Mouse (Mus musculus): ENCODE data around the gene Tgm5.
A peak's percentile ranks its signal among the peaks of the same experiment; 100 is the strongest.
"Not testable (repeated sequence)": the region's sequence is repeated elsewhere in the genome, so short reads cannot be mapped to it uniquely, and the experiment has no call there.

The Tgm5 gene

DNA sequence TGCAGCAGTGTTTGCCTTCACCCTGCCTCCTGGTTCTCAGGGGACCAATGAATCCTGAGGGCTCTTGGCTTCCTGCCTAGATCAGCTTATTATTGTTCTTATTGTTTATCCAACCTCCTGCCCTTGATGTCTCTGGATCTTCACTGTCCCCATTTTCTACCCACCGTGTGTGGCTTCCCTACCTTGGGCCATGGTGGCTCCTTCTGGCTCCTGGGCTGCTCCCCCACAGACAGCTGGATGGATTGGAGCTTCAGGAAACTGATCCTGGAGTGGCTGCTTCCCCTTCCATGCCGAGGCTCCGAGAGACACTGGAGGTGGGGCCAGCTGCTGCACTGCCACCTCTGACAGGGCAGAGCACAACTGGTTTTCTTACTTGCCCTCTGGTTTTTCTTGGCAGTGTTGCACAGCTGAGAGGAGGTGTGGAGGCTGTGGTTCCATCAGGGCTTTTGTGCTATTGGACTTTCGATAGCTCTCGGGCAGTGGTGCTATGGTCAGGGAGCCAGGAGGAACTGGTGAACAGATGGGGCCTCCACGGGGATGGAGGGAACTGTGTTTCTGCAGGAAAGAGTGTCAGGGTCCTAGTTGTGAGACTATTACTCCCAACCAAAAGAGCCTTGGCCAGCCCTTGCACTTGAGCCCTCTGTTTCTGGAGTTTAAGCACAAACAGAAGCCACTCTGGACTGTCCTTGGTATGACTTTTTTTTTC, at the start of gene Tgm5:
Gene Tgm5, minus strand, starts transcription at position 362 of the 706 bp plus-strand sequence.
- no peak for DNase-seq (ENCODE audit: low read depth)

DNA sequence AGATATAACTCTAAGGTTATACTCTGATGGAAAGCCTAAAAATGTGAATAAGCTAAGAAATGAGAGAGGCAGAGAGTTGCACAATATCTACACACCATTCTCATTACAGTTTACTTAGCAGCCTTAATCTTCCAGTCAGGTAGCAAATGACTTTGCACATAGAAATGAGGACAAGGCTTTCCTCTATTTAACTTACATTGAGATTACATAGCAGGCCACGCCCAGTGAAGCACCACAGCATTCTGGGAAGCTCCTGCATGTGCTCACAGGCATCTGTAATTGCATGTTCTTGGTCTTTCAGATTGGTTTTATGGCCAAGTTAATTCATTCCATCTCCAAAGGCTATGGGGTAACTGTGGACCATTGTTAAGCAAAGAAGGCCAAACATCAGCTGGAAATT, 47.2 kb upstream of the Tgm5 start:
- no peak for DNase-seq (ENCODE audit: low read depth)

DNA sequence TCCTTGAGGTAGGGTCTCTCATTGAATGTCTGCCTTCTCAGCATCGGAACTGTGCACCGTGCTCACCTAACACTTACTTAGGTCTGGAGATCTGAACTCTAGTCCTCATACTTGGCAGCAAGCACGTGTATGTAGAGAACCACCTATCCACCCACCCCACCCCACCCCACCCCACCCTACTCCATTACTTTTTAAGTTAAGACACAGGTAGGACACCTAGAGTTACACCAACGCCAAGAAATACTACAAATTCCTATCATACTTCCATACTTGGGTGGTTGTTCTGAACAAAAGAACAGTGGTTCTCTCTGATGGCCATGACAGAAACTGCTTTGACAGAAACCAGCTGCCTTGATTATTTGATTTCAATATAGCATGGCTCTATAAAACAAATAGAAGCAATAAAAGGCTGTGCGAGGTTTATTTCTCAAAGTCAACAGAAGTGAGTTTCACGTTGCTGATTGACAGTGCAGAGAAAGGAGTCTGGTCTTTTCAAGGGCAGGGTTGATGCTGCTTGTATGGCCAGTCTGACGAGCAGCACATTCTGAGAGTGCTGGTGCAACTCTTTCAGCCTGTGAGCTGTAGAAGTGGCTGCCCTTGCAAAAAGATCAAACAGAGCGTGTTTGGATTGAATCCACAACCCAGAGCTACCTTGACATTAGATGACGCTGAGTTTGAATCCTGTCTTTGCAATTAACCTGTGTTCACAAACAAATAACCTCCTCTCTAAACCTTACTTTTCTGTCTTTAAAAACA, 43.4 kb upstream of the Tgm5 start:
- no peak for DNase-seq (ENCODE audit: low read depth)

DNA sequence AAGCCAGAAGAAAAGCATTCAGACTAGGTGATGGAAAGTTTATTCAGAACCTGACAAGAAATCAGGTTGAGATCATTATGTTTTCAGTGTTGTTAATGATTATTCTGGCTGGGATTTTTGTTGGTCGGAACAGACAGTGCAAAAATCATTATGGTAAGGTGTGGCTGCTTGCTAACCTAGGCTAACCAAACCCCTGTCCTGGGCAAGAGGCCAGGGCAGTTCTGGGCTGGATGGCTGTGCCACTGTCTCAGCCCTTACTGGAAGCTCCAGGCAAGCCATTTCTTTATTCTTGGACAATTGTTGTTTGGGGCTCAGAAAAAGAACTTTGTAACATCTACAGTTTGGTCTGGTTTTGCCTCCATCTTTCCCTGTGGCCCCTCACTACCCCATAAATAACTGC, 41.9 kb upstream of the Tgm5 start:
- no peak for DNase-seq (ENCODE audit: low read depth)

DNA sequence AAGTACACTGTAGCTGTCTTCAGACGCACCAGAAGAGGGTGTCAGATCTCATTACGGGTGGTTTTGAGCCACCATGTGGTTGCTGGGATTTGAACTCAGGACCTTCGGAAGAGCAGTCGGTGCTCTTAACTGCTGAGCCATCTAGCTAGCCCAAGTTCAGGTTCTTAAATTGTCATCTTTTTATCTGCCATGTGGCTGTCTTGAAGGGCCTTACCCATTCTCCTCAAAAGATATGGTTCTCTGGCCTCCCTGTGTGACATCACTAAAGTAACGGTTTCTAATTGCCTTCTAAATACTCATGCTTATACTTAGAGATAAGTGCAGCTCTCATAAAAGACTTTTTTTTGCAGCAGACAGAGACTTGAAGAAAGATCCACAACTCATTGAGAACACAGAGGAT, 40.7 kb upstream of the Tgm5 start:
- DNase-seq (ENCODE audit: low read depth) = not testable (repeated sequence)

DNA sequence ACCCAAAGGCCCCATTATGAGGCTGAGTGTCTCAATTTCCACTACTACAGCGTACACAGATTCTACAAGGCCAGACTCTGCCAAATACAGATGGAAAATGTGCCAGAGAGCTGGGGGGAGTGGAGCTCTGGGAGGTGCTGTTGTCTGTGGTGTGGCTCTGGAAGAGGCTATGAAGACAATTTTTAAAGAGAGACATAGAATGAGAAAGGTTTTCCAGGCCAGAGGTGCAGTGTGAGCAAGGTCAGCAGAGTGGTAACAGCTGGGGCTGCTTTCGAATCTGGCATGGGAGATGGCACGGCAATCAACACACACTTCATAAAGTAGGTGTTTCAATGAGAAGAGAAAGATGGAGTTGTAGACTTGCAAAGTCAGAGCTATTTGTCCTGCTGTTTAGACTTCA, 33.6 kb upstream of the Tgm5 start:
- no peak for DNase-seq (ENCODE audit: low read depth)

DNA sequence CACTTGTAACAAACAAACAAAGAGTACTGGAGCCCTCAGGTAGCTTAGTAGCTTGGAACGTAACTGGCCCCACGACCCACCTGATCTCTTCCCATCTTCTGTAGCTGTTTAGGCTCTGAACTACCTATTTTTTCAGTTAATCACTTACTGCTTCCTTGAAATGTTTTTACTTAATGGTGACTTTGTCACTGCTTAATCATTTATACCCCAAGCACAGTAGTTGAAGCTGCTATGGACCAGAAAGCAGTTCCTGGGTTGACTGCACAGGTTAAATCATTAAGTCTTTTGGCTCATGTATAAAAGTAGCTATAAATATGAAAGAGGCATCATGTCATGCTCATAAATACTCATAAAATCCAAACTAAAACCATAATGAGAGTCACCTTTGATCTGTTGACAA, 29.8 kb upstream of the Tgm5 start:
- DNase-seq (ENCODE audit: low read depth) = no peak

- no peak for DNase-seq (ENCODE audit: low read depth)
Measured at GRCm38 (mm10) chr2:121109695-121110094, 24.1 kb upstream of the Tgm5 start, which contains the start of gene Tgm7. Gene Tgm7 (minus strand): TSS chr2:121109795.

DNA sequence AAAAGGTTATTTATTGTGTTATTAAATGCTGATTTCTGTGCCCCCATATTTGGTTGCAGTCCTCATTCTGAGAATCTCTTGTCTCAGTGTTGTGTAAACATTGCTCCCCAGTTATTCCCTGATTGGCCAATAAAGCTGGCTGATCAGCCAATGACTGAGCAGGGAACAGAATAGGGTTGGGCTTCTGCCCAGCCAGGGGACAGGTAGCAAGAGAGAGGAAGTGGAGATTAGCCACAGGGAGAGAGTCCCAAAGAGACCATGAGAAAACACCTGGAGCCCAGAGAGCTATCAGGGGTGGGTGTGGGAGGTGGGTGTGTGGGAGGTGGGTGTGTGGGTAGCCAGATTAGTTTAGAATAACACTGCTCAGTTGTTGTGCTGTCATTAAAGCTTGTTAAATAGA, 20.3 kb upstream of the Tgm5 start:
- DNase-seq (ENCODE audit: low read depth) = no peak

DNA sequence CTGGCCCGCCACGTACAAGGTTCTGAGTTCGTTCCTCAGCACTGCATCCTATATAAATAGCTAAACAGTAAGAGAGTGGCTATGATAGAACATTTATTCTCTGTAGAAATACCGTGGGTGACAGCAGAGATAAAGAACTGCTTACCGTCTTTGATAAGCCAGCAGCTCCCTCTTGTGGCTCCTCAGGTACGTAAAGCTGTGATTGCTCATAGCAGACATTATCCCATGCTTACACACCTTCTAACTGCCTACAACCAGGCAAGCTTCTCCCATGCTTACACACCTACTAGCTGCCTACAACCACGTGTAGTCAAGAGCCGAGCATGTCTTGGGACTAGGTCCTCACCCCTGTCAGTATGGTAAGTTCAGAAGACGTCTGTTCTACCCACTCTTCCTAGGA, 16.4 kb upstream of the Tgm5 start:
- peak; percentile 79 for DNase-seq (ENCODE audit: low read depth)

- DNase-seq (ENCODE audit: low read depth) = no peak
Measured at GRCm38 (mm10) chr2:121089751-121090150, 4.1 kb upstream of the Tgm5 start.

- no peak for DNase-seq (ENCODE audit: low read depth)
Measured at GRCm38 (mm10) chr2:121088507-121088906, 2.9 kb upstream of the Tgm5 start.

DNA sequence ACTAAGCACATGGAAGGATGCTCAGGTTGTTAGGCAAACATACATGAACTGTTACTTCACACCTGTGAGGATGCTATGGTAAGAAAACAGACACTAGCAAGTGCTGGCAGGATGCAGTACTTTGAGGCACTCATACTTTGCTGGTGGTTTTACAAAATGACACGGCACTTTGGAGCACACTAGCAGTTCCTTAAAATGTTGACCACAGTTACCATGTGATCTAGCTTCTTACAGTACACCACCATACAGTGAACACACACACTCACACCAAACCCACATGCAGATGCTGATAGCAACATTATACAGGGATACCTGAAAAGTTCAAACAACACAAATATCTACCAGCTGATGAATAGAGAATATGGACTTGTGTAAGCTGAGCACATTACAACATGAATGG, 3.0 kb downstream of the Tgm5 start:
- DNase-seq (ENCODE audit: low read depth) = no peak

DNA sequence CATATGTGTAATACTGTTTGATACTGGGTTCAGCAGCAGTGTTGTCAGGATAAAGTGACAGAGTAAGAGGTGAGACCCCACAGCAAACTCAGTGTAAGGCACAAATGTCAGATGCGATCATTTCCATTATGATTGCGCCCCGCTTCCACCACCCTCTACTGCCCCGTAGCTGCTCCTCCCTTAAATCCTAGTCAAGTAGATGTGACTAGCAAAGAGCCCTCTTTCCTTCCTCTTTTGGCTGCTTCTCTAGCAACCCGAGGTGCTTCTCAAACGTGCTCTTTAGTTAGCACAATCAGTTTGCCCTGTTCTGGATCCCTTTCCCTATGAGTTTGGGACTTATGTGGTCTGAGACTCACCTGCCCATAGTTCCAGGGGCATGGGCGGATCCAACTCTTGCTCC, 10.9 kb downstream of the Tgm5 start:
- no peak for DNase-seq (ENCODE audit: low read depth)

DNA sequence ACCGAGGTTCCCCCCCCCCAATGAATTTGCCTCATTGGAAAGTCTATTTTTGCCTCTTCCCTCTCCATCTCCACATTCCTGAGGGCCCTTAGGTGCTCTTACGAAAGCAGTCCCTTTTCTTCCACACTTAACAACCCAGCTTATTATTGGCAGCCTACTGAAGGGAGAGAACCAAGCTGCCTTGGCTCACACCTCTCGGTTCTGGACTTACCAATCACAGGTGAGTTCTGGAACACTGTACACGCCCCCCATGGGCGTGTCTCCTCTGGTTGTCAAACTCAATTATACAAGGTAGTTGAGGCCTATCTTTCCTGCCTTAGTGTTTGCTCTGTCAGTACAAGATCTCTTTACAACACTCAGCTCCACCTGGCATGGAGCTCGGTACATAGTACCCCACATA, 13.8 kb downstream of the Tgm5 start:
- no peak for DNase-seq (ENCODE audit: low read depth)

GRCm38 (mm10) chr2:121069506-121069905, 16.1 kb downstream of the Tgm5 start:
- no peak for DNase-seq (ENCODE audit: low read depth)

DNA sequence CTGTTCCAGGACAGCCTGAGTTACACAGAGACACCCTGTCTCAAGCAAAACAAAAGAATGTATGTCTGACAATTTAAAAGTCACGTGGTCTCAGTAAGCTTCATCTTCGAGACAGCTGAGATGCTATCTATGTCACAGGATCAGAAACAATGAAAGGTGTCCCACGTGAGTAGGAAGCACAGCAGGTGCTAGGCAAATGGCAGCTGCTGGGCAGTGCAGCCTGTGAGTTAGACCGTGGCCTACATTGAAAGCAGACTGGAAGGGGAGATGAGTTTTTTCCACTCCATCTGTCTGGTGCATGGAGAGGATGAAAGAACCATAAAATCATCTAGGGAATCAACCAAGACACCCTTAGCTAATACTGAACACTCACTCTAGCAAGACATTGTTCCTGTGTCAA, 18.5 kb downstream of the Tgm5 start:
- no peak for DNase-seq (ENCODE audit: low read depth)

GRCm38 (mm10) chr2:121061315-121061714, 24.3 kb downstream of the Tgm5 start:
- DNase-seq (ENCODE audit: low read depth) = no peak

DNA sequence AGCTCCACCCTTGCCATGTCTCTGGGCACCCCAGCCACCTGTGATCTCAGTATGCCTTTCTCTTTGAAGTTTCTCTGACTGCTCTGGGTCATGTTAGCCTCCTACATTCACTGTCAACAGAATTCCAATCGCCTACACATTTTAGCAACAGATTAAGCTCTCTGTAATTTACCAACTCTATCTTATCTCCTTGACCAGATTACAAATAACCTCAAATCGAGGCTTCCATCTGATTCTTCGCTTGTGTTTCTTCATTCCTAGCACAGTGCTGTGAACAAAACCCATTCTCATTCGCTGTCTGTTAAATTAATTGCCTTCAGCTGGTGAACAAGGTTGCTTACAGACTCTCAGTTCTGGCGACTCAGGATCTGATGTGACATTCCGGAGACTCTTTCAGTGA, 27.6 kb downstream of the Tgm5 start:
- no peak for DNase-seq (ENCODE audit: low read depth)

GRCm38 (mm10) chr2:121055915-121056314, 29.7 kb downstream of the Tgm5 start:
- DNase-seq (ENCODE audit: low read depth) = no peak

GRCm38 (mm10) chr2:121054060-121054459, 31.6 kb downstream of the Tgm5 start:
- no peak for DNase-seq (ENCODE audit: low read depth)

DNA sequence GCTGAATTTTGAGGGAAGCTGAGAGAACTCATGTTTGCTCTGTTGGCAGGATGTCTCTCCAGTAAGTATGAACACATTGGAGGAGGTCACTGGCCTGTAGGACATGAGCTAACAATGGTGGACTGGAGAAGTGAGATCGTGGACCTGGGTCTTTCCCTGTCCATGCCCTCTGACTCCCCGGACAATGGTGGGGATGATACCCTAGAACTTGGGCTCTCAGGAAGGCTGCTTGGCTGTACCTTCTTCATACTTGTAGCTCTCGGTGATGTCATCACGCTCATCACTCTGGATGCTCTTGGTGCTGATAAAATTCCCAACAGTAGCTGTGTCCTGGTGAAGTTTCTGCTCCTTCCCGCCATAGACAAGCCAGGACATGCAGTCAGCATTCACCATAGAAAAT, 33.5 kb downstream of the Tgm5 start:
- no peak for DNase-seq (ENCODE audit: low read depth)

- DNase-seq (ENCODE audit: low read depth) = no peak
Measured at GRCm38 (mm10) chr2:121045653-121046052, 40.0 kb downstream of the Tgm5 start.

- DNase-seq (ENCODE audit: low read depth) = peak; percentile 43
Measured at GRCm38 (mm10) chr2:121041098-121041497, 44.5 kb downstream of the Tgm5 start.

All from induced T-regulatory cell, adult 2 months (primary cell).